Mouse (Mus musculus) cortical plate, adult 2 months (tissue): ENCODE data around the gene Gm9821.

Experiments
- CTCF ChIP-seq: fragments of 200-500 bp; IDR thresholded peaks from 2 replicates; pipeline ENCODE4 v1.5.1; 2011; ENCODE audit warnings: mild to moderate bottlenecking, control low read depth, low read length; ENCODE audit not compliant: insufficient read depth; ENCODE audit errors: extremely low read depth
- POLR2A ChIP-seq: fragments of 200-500 bp; IDR thresholded peaks from 2 replicates; pipeline ENCODE4 v1.6.1; 2011; ENCODE audit warnings: mild to moderate bottlenecking, low read length, control low read depth; ENCODE audit not compliant: insufficient read depth; ENCODE audit errors: extremely low read depth

- no peak for TF ChIP-seq CTCF
- no peak for TF ChIP-seq POLR2A
These were observed 17.4 kb downstream of the Gm9821 start for GRCm38 (mm10) chr2:91962864-91963401.
